Mouse (Mus musculus): Measurements from ENCODE around the gene Fam167b.

Gene Fam167b

GRCm38 (mm10) chr4:129578466-129578865, at the start of gene Fam167b:
Fam167b (minus strand) TSS chr4:129578549.
- DNase-seq (ENCODE audit: low spot score) = no peak

DNA sequence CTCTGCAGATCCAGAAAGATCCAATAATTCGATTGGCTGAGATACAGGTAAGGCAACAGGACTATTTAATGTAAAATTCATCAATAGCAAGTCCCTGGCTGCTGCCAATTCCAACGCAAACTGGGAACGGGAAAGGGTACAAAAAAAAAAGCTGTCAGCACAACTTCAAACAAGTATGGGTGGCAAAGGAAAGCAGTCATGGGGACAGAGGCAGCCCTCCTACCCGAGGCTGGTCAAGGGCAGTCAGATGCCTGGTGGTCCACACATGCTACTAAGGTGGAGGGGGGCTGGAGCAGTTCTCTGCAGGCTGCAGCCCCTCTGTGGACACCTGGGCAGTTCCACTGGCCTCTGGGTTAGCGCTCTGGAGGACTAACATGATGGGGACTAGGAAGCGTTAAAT, 47.7 kb upstream of the Fam167b start:
- DNase-seq (ENCODE audit: low spot score) = no peak

DNA sequence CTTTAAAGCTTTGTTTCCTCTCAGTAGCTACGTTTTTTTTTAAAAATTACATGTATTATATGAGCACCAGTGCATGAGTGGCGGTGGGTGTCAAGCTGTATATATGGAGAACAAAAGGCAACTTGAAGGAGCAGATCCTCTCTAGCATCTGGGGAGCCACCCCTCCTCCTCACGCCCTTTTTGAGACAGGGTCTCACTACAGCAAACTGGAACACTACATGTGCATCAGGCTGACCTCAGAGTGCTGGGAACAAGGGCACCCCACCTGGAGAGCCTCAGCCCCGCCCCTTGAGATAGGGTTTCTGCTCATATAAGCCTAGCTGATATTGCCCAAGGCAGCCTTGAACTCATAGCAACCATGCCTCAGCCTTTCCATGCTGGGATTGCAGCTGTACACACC, 47.1 kb upstream of the Fam167b start:
- no peak for DNase-seq (ENCODE audit: low spot score)

DNA sequence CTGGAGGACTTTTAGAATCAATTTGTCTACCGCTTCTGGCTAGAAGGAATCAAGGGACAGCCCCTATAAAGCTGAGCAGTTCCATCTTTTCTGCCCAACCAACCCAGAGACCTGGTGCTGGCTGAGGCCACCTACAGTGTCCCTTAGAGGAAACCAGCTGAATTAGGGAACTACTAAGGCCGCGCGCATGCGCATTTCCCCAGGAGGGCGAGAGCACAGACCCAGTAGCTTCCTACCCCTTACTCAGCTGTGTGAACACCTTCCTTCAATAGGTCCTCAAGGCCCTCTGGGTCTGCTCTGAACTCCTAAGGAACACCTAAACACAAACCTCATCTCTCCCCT, 46.7 kb upstream of the Fam167b start:
- no peak for DNase-seq (ENCODE audit: low spot score)

DNA sequence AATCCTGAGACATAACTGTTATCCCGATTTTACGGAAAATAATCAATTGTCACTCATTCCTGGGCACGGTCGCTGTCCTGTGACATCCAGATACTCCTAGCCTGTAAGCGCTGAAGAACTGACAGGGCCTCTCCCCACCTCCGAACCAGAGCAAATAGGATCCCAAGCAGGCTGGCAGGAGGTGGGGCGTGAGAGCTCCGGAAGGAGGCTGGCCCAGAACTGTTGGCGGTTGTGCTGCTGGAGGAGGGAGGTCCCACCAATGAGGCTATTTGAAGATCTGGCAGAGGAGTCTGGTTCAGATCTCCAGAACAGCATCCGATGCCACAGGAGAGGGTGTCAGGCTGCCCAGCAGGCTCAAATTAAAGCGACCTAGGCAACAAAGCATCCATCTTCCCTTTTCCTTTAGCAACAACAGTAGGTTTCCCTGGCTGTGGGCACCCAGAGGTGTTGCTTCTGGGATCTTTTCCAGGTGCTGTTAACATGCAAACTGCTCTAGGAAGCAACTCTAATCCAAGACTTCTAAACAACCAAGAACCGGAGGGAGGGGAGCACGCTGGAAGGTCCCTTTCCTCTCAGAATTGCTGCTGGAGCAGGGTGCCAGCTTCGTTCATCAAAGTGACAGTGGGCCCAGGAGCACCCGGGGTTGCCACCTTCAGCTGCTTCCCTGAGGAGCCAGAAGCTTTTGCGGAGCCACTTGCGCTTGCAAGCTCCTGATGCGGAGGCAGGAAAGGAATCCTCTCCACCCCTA, 46.1 kb upstream of the Fam167b start:
- peak; percentile 88 for DNase-seq (ENCODE audit: low spot score)

- peak; percentile 54 for DNase-seq (ENCODE audit: low spot score)
Measured at GRCm38 (mm10) chr4:129623681-129624091, 45.3 kb upstream of the Fam167b start, which contains the start of gene Ccdc28b. Ccdc28b (minus strand) TSS chr4:129623947.

GRCm38 (mm10) chr4:129622803-129623535, 44.6 kb upstream of the Fam167b start:
- no peak for DNase-seq (ENCODE audit: low spot score)

- no peak for DNase-seq (ENCODE audit: low spot score)
Measured at GRCm38 (mm10) chr4:129622120-129622802, 43.9 kb upstream of the Fam167b start.

DNA sequence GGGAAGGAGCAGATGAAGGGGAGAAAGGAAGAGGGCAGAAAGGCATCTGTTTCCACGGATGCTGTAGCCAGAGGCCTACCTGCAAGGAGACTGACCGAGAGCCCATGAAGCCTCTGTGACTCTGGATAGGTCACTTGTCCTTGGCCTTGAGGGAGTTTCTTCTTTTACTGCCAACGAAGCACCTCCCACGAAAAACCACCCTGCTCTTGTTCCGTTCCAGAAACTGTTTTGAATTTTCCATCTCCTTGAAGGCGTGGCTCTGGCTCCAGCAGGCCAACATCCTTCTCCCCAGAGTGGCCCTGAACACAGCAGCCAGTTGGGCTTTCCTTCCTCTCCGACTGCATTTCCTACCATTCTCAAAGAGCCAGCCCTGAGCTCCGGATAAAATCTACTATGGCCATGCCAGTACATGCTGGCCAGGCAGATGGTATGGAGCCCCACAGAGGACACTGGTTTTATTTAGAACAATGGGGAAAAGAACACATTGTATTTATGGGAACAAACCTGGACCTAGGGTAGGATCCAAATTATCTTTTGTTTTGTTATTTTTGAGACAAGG, 43.0 kb upstream of the Fam167b start:
- DNase-seq (ENCODE audit: low spot score) = no peak

DNA sequence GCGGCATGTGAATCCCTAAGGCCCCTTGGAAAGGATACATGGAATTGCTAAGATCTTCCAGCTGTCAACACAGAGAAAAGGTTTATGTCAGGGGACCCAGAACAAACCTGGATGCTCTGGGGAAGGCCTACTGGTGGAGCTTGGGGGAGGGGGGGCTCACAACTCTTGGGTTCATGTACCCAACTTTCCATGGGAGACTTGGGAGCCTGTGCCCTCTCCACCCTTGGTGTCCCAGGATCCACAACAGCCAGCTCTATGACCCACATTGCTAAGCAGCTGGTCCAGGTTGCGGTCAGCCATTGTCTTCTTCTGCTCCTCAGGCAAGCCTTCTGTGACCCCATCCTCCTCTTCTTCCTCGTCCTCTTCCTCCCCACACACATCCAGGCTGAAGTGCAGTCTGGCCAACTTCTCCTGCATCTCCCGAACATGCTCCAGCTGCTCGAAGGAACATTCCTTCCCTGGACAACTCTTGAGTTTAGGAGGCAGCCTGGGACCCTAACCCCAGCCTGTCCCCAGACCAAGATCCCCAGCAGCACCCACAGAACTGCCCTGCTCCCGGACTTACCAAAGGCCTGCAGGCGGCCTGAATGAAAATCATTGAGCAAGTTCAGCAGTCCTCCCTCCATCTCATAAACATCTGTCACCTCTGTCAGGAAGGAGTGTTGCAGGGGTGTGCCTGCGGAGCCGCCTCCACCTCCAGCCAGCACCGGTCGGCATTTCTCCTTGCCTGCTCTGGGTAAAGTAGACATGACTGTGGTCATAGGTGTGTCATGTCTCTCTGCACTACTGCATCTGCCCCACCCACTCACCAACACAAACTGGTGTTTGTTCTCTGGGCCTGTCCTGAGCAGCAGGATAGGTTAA, 42.3 kb upstream of the Fam167b start:
- DNase-seq (ENCODE audit: low spot score) = no peak

DNA sequence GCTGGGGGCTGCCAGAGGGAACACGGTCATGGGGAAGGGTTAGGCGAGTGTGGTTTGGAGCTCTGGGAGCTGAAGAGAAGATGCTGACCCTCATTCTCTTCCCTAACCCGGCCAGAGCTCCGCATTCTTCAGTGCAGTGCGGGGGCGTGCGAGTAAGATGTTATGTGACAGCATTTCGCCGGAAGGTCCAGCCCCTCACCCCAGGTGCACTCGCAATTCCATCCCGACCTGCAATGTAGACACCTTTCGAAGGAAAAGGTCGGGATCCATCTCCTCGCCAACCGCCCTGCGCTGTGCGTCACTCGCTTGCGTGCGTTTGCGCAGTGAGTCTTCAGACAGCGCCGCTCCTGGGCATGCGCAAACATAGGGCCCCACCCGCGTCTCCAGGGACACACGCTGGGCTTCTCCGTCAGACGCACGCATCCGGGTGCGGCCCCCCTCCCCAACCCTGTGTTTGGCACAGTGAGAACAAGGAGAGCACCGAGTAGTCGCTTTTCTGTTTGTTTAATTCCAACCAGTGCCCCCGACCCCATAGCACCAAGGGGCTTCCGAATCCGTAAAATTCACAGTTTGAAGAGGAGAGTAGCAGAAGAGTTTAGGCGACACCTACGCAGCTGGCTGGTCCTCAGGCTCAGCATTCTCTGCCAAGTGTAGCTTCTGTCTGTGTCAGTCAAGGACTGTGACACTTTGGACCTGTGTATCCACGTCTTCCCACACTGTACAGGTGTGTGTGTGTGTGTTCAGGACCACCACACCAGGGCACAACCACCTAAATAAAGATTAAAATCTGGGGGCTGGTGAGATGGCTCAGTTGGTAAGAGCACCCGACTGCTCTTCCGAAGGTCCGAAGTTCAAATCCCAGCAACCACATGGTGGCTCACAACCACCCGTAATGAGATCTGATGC, 40.7 kb upstream of the Fam167b start, which contains the start of gene Iqcc:
Iqcc (minus strand) TSS at position 314 of the 906 bp plus-strand sequence.
- DNase-seq (ENCODE audit: low spot score) = peak; percentile 94

- DNase-seq (ENCODE audit: low spot score) = no peak
Measured at GRCm38 (mm10) chr4:129618031-129618430, 39.7 kb upstream of the Fam167b start.

- no peak for DNase-seq (ENCODE audit: low spot score)
Measured at GRCm38 (mm10) chr4:129617121-129617641, 38.8 kb upstream of the Fam167b start.

GRCm38 (mm10) chr4:129616631-129617030, 38.3 kb upstream of the Fam167b start:
- DNase-seq (ENCODE audit: low spot score) = no peak

DNA sequence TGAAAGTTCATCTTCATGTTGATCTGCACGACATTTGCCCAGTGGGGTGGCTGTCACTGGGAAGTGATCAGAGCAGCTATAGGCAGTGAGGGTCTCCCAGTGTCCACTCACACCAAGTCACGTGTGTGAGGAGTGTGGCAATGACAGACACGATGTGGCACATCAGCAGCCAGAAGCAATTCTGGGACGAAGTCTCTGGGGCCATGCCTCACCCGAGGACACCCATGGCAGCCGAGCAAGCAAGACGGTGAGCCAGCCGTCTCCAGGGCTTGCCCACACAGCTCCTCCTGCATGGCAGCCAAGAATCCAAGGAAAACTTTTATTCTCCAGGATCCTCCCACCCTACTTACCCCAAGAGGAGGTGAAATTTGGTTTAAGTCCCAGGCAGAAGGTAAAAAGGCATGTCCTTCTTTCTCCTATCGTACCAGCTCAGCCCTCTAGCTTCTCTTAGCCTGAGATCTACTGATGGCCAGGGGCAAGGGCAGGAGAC, 37.5 kb upstream of the Fam167b start:
- DNase-seq (ENCODE audit: low spot score) = no peak

- DNase-seq (ENCODE audit: low spot score) = no peak
Measured at GRCm38 (mm10) chr4:129614093-129614492, 35.7 kb upstream of the Fam167b start, which contains the start of gene Dcdc2b. Dcdc2b (minus strand) TSS chr4:129614257.

- no peak for DNase-seq (ENCODE audit: low spot score)
Measured at GRCm38 (mm10) chr4:129610472-129610871, 32.1 kb upstream of the Fam167b start.

- DNase-seq (ENCODE audit: low spot score) = no peak
Measured at GRCm38 (mm10) chr4:129610026-129610425, 31.7 kb upstream of the Fam167b start.

GRCm38 (mm10) chr4:129609139-129609631, 30.8 kb upstream of the Fam167b start:
- no peak for DNase-seq (ENCODE audit: low spot score)
